Mouse (Mus musculus): ENCODE measurements at regions not wholly inside any gene's neighbourhood (a gene's known extent, or its start where the extent isn't known, plus 50 kb on each side); places are given as distances from the start of the nearest gene placed in this dataset.
A peak's percentile ranks its signal among the peaks of the same experiment; 100 is the strongest.

DNA sequence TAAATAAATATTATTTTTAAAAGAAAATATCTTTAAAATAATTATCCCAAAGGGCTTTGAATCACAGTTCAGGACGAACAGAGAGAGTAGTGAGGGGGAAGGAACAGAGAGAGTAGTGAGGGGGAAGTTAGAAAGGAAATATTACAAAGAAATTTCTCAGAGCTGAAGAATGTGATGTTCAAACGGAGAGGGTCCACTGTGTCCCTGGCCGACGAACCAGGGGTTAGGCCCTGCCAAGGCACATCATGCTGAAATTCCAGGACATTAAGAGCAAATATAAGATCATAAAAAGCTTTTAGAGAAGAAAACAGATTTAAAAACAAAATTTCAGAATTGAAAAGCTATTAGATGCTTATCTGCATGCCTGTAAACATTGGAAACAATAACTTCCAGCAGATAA is 61.6 kb downstream of the Skor1 start:
- DNase-seq (ENCODE audit: low read depth, low spot score) = no peak

- DNase-seq (ENCODE audit: low read depth, low spot score) = no peak
These were observed 62.1 kb downstream of the Skor1 start for GRCm38 (mm10) chr9:63086671-63087070.

GRCm38 (mm10) chr9:63082830-63083229 is 65.9 kb downstream of the Skor1 start:
- DNase-seq (ENCODE audit: low read depth, low spot score) = no peak

DNA sequence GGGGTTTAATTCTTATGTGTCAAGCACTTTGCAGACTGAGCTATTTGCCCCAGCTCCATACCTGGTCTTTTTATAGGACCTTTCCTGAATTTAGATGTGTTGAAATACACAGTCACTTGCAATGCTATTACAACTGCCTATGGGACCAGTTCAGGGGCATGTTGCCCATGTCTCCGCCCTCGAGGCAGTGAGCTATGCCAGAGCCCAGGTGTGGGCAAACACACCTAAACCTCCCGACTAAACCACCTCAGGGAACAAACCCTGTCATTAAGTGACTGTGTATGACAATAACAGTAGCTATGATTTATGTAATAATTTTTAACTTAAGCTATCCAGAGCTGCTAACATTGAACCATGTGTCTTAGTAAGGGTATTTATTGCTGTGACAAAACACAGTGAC is 66.5 kb downstream of the Skor1 start:
- DNase-seq (ENCODE audit: low read depth, low spot score) = no peak

- no peak for DNase-seq (ENCODE audit: low read depth, low spot score)
These were observed 68.4 kb downstream of the Skor1 start for GRCm38 (mm10) chr9:63080406-63080805.

DNA sequence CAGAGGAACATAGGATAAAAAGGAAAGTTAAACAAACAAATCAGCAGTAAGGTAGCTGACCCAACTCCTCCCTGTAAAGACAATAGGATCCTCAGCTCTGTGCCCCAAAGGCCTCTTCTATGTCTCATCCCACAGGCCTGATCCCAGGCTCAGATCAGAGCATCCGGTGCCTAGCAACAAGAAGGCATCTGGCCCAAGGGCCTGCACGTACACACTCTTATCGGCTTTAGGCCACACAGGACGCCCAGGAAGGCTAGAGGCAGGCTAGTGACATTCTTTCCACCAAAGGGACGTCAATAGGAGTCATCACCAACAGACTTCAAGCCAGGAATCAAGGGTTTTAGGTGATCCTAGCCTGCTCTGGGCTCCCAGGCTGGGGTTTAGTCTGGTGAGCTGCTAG is 73.5 kb downstream of the Skor1 start:
- peak; percentile 70 for DNase-seq (ENCODE audit: low read depth, low spot score)

GRCm38 (mm10) chr9:63074803-63075202 is 74.0 kb downstream of the Skor1 start:
- peak; percentile 71 for DNase-seq (ENCODE audit: low read depth, low spot score)

GRCm38 (mm10) chr9:63074023-63074750 is 74.6 kb downstream of the Skor1 start:
- no peak for DNase-seq (ENCODE audit: low read depth, low spot score)

GRCm38 (mm10) chr9:63071032-63071431 is 77.7 kb downstream of the Skor1 start:
- DNase-seq (ENCODE audit: low read depth, low spot score) = no peak

DNA sequence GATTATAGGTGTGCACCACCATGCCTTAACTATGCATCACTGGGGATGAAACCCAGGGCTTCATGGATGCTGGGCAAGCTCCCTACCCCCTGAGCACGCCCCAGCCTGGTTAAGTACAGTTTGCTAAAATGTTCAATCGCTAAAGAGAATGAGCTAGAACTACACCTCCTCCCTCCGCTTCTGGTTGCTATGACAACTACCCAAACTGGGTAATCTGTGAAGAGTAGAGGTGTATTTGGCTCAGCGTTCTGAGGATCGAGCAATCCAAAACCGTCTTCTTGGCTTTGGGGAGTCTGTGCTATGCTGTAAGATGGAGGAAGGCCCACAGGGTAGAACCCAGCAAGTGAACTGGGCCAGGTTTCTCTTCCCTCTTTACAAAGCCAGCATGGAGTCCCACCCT is 78.8 kb downstream of the Skor1 start:
- no peak for DNase-seq (ENCODE audit: low read depth, low spot score)

GRCm38 (mm10) chr9:63067054-63067406 is 79.3 kb upstream of the Pias1 start:
- DNase-seq (ENCODE audit: low read depth, low spot score) = no peak

GRCm38 (mm10) chr9:63066384-63067053 is 78.8 kb upstream of the Pias1 start:
- no peak for DNase-seq (ENCODE audit: low read depth, low spot score)

GRCm38 (mm10) chr9:63063525-63063924 is 75.8 kb upstream of the Pias1 start:
- DNase-seq (ENCODE audit: low read depth, low spot score) = no peak

- DNase-seq (ENCODE audit: low read depth, low spot score) = no peak
These were observed 73.0 kb upstream of the Pias1 start for GRCm38 (mm10) chr9:63060740-63061139.

- DNase-seq (ENCODE audit: low read depth, low spot score) = peak; percentile 88
These were observed 71.6 kb upstream of the Pias1 start for GRCm38 (mm10) chr9:63059234-63059842.

DNA sequence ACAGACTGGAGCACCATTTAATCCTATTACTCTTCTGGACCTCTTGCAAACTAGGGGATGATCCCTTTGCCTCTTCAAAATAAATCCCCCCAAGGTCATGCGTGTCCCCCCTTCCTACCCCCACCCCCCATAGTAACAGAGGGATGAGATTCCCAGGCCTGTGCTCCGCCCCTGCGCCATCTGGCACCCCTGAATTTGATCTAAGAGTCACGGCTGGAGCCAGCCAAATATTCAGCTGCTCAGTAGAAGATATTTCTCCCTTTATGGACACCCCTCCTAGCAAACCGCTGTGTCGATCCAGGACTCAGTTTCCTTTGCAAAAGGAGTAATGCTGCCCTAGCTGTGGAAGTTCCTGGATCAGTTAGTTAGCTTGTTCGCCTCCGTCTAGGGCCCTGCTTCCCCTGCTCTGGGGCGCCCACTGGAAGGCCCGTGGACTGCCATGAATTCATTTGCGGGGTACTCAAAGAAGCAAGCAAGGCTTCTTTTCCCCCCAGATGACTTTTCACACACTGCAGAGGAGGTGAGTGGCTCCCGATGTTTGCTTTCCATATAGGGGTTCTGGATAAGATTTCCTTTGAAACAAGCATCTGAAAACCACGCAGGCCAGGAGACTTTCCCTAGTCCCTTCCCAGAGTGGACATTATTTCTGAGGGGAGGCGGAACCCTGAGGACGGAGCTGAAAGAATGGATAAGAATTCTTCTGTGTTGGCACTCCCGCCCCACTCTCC is 70.9 kb upstream of the Pias1 start:
- no peak for DNase-seq (ENCODE audit: low read depth, low spot score)

GRCm38 (mm10) chr9:63056695-63057349 is 69.1 kb upstream of the Pias1 start:
- DNase-seq (ENCODE audit: low read depth, low spot score) = no peak

- DNase-seq (ENCODE audit: low read depth, low spot score) = peak; percentile 86
These were observed 64.5 kb upstream of the Pias1 start for GRCm38 (mm10) chr9:63052181-63052580.

DNA sequence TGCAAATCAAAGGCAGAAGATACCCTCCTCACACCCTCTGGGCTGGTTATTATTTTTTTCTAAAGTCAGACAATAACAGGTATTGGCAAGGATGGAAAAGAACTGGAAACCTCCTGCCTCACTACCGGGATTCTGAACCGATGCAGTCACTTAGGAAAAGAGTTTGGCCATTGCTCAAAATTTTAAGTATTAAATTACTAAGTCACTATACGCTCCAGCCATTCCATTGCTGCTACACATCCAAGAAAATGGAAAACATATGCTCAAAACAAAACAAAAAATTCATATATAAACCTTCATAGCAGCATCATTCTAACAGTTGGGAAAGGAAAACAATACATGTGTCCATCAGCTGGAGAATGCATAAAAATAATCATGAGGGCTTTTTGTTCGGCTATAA is 63.9 kb upstream of the Pias1 start:
- no peak for DNase-seq (ENCODE audit: low read depth, low spot score)

DNA sequence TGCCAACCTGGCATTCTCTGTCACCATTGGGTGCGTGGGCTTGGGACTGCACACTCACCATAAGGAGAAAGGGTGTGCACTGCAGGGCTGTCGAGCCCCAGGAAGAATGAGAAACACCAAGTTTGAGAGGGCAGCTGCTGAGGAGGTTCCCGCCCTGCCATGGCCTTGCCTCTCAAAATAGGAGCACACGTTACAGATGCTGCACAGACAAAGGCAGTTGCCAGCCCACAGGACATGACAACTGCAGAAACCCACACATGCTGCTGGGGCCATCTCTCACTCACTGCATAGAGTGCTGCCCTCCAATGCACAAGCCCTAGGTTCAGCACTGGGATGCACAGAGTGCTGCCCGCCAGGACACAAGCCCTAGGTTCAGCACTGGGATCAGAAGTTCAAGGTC is 61.6 kb upstream of the Pias1 start:
- DNase-seq (ENCODE audit: low read depth, low spot score) = peak; percentile 15

GRCm38 (mm10) chr9:63046981-63047380 is 59.3 kb upstream of the Pias1 start:
- DNase-seq (ENCODE audit: low read depth, low spot score) = no peak

GRCm38 (mm10) chr9:63045531-63045930 is 57.8 kb upstream of the Pias1 start:
- no peak for DNase-seq (ENCODE audit: low read depth, low spot score)
